Comparison of ENCODE assay signal across 10 mouse cellular contexts in genomic region chr17:27071630-27072029, GRCm38 (mm10). TPM values are rescaled to one million over a fixed set of nuclear protein-coding genes. Genes with fewer than 3 reads are reported as not detected.
DNase-seq lines count a peak whose midpoint lies in the region; ATAC-seq and TF ChIP-seq lines count a peak whose summit lies in the region.
"Had no signal": no experiment of that assay in that cellular context is flagged by ENCODE, and none has a peak within 500 bp of the region (broad histone marks: within the 10 kb centered on the region; RNA-seq: fewer than 3 reads in every experiment).

No protein-coding gene starts in this region.

- no peak overlapping the region for H3K27ac ChIP-seq in kidney, postnatal 0 days
- H3K27ac ChIP-seq in intestine, embryonic 15.5 days, result no peak overlapping the region
- H3K27ac ChIP-seq: embryonic facial prominence, embryonic 12.5 days; neural tube, embryonic 13.5 days had no signal

- no peaks in the 10 kb centered on the region for H3K27me3 ChIP-seq in kidney, postnatal 0 days (ENCODE audit: insufficient read depth, low read length)
- no peaks in the 10 kb centered on the region for H3K27me3 ChIP-seq in intestine, embryonic 15.5 days (replicated peaks)
- H3K27me3 ChIP-seq: embryonic facial prominence, embryonic 12.5 days; neural tube, embryonic 13.5 days had no signal

- no peaks in the 10 kb centered on the region for H3K9me3 ChIP-seq in kidney, postnatal 0 days (replicated peaks; ENCODE audit: low read length)
- H3K9me3 ChIP-seq in intestine, embryonic 15.5 days, result no peaks in the 10 kb centered on the region
- H3K9me3 ChIP-seq: embryonic facial prominence, embryonic 12.5 days; neural tube, embryonic 13.5 days had no signal

- H3K4me1 ChIP-seq in kidney, postnatal 0 days (replicated peaks; ENCODE audit: insufficient read depth, low read length), result 0 out of 2 replicates have a peak, but pooled peaks cover 9% of the 10 kb centered on the region
- H3K4me1 ChIP-seq in intestine, embryonic 15.5 days (replicated peaks), result peaks cover 41% of the 10 kb centered on the region

- H3K4me2 ChIP-seq in kidney, postnatal 0 days (ENCODE audit: low read length), result no peak overlapping the region
- no peak overlapping the region for H3K4me2 ChIP-seq in intestine, embryonic 15.5 days (replicated peaks)
- H3K4me2 ChIP-seq: embryonic facial prominence, embryonic 12.5 days; neural tube, embryonic 13.5 days had no signal

- no peak for ATAC-seq in kidney, postnatal 0 days (replicated peaks; ENCODE audit: low FRiP score, low read depth)
- no peak for ATAC-seq in intestine, embryonic 15.5 days

- 51% methylated on average over 6 of the region's 6 CpGs for WGBS in kidney, postnatal 0 days
- 54% methylated on average over 6 of the region's 6 CpGs for WGBS in intestine, embryonic 15.5 days

- no peak overlapping the region for H3K4me3 ChIP-seq in kidney, postnatal 0 days (replicated peaks; ENCODE audit: low read depth, low read length)
- no peak overlapping the region for H3K4me3 ChIP-seq in intestine, embryonic 15.5 days (replicated peaks)
- H3K4me3 ChIP-seq: embryonic facial prominence, embryonic 12.5 days; neural tube, embryonic 13.5 days had no signal

- DNase-seq in kidney, postnatal 0 days (ENCODE audit: low spot score), result peak; percentile 40
- no peak for DNase-seq in kidney, adult 18-20 months
- peak; percentile 34 for DNase-seq in CD4-positive helper T cell, adult 2 months (ENCODE audit: low read depth, low spot score)
- peak; percentile 61 for DNase-seq in ZHBTc4 (ENCODE audit: low read depth, low spot score)
- peak; percentile 53 for DNase-seq in induced T-regulatory cell, adult 2 months (ENCODE audit: low read depth)
- DNase-seq in thymus, postnatal 36 days, result peak; percentile 55 to 56
- DNase-seq in heart, adult 11 months, result no peak

- no peaks in the 10 kb centered on the region for H3K36me3 ChIP-seq in kidney, postnatal 0 days (ENCODE audit: insufficient read depth, low read length)
- H3K36me3 ChIP-seq in intestine, embryonic 15.5 days, result no peaks in the 10 kb centered on the region
- H3K36me3 ChIP-seq: embryonic facial prominence, embryonic 12.5 days; neural tube, embryonic 13.5 days had no signal

- TF ChIP-seq CTCF in kidney, postnatal 0 days (IDR thresholded peaks at IDR 0.05; ENCODE audit: low read depth), result peak; percentile 70

- H3K9ac ChIP-seq in kidney, postnatal 0 days (ENCODE audit: low read depth, low read length), result no peak overlapping the region
- H3K9ac ChIP-seq in intestine, embryonic 15.5 days, result no peak overlapping the region
- H3K9ac ChIP-seq: embryonic facial prominence, embryonic 12.5 days; neural tube, embryonic 13.5 days had no signal

RNA-seq across cellular contexts. Expression of gene Itpr3, which starts 14.5 kb away (rescaled TPM):
- polyA plus RNA-seq in kidney, postnatal 0 days (2015; fragmentation: Nextera tagmentation; extraction: Ambion mirVana), result 4.1 and 4.2 TPM in 2 replicates
- 13.0 and 14.5 TPM in 2 replicates for polyA plus RNA-seq in intestine, embryonic 15.5 days (2015; fragmentation: Nextera tagmentation; extraction: Ambion mirVana)

RNA-seq across cellular contexts. Expression of gene Bak1, which starts 42.8 kb away (rescaled TPM):
- polyA plus RNA-seq in kidney, postnatal 0 days (2015; fragmentation: Nextera tagmentation; extraction: Ambion mirVana), result 6.3 and 6.7 TPM in 2 replicates
- polyA plus RNA-seq in intestine, embryonic 15.5 days (2015; fragmentation: Nextera tagmentation; extraction: Ambion mirVana), result 7.3 and 8.1 TPM in 2 replicates

Comparison
In these comparisons a context has a peak if more than half of its experiments do, and no peak if none do; other contexts are left out.
1. DNase-seq: peak in kidney, postnatal 0 days (single experiment), CD4-positive helper T cell, adult 2 months (single experiment), ZHBTc4 (single experiment), induced T-regulatory cell, adult 2 months (single experiment) and thymus, postnatal 36 days (2 of 2); none in kidney, adult 18-20 months (single experiment) and heart, adult 11 months (single experiment).